Mouse (Mus musculus): ENCODE measurements around the gene Fut1.

The Fut1 gene

DNA sequence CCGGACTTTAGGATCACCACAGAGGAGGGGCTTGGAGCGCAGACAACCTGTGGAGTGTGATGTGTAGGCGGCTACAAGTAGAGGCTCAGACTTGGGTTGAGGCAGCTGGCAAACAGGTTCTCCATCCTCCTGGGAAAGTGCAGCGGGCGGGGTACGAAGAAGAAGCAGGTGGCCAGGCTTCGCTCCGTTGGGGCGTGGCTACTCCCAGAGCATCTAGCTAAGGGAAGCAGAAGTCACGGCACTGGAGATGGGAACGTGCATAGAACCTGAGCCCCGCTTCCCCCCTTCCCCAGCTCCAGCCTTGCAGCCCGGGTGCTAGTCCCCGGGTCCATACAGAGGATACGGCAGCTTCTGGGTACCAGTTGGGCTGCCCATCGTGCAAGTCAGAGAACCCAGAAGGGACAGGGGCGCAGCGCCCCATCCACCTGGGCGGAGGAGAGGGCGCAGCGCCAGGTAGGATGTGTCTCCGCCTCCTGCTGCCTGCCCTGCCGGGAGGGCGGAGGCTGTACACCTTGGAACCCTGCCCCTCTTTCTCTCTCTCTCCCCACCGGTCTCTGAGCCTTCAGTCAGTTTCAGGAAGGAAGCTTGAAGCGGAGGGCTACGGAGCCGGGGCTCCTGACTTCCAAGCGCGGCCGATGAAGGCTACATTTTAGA, at the start of gene Fut1:
Gene Fut1, plus strand, starts transcription at position 248 of the 654 bp plus-strand sequence.
- in situ Hi-C loops (cut with MboI), result no loop called here

- in situ Hi-C loops (cut with MboI), result no loop called here
Measured at GRCm38 (mm10) chr7:45567780-45568516, 49.1 kb upstream of the Fut1 start.

- in situ Hi-C loops (cut with MboI), result no loop called here
Measured at GRCm38 (mm10) chr7:45568601-45569473, 48.3 kb upstream of the Fut1 start.

- in situ Hi-C loops (cut with MboI), result no loop called here
Measured at GRCm38 (mm10) chr7:45570103-45570741, 46.9 kb upstream of the Fut1 start, which contains the start of gene Bcat2. Bcat2 (plus strand) TSS chr7:45570153.

GRCm38 (mm10) chr7:45571966-45572365, 45.1 kb upstream of the Fut1 start:
- in situ Hi-C loops (cut with MboI), result no loop called here

DNA sequence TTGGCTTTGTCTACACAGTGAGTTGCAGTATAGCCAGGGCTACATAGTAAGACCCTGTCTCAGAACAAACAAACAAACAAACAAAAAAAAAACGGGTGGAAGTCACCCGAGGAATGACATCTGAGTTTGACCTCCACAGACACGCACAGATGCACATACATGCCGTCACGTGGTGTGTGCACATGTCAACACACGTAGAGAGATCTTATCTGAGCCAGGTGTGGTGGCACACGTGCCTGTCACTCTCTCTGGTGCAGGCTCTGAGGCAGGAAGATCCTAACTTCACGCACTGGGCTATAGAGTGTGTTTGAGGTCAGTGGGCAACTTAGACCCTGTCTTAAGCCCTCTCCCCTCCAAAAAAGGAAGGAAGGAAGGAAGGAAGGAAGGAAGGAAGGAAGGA, 43.1 kb upstream of the Fut1 start:
- in situ Hi-C loops (cut with MboI), result no loop called here

DNA sequence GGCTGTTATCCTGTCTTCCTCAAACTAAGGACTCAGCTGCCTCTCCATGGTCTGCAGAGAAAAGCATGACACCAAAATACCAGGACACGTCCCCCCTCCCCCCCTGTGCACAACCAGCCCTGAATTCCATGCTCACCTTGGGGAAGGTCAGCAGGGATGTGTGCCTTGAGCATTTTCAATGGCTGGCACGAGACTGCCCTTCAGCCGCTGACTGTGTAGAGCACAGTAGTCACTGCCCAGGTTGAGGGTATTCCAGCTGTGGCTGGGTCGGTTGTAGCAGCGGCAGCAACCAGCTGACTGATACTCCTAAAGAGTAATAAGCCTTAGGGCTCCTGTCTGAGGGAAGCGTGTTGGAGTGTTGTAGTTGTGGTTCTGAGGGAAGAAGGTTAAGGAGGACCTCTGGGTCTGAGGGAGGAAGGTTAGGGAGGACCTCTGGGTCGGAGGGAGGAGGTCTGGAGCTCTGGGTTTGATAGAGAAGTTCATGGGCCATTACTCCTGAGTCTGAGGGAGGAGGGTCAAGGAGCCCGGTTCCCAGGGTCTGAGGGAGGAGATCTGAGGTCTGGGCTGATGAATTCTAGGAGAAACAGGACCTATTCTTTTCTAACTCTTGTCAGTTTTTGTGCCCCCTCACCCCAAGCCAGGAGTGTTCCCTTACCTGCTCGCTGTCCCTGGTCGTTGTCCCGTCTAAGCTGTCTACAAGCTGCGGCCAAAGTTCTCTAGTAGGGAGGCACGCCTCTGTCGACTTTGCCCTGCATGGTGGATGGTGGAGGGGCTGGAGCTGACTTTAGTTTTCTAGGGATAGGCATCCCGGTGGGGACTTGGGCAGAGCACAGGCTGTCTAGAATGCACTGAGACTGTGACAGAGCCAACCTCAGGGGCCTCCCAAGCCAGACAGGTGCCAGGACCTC, 42.4 kb upstream of the Fut1 start:
- in situ Hi-C loops (cut with MboI), result no loop called here

DNA sequence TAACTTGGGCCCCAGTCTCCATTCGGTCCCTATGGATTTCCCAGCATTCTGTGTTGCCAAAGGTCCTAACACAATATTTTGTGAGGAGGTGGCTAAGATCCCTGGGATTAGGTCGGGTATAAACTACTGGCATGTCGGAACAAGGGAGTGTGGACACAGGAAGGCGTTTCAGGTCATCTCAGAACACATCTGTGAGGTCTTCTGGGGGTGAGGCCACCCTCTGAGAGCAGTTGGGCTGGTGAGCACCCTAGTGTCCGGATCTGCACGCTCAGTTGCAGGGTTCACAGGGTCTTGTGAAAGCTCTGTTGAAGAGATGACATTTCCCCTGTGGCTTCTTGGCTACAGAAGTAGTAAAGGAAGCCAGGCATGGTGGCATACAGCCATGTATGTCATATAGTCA, 31.2 kb upstream of the Fut1 start:
- in situ Hi-C loops (cut with MboI), result no loop called here

GRCm38 (mm10) chr7:45587631-45588592, 29.2 kb upstream of the Fut1 start:
- in situ Hi-C loops (cut with MboI), result no loop called here

DNA sequence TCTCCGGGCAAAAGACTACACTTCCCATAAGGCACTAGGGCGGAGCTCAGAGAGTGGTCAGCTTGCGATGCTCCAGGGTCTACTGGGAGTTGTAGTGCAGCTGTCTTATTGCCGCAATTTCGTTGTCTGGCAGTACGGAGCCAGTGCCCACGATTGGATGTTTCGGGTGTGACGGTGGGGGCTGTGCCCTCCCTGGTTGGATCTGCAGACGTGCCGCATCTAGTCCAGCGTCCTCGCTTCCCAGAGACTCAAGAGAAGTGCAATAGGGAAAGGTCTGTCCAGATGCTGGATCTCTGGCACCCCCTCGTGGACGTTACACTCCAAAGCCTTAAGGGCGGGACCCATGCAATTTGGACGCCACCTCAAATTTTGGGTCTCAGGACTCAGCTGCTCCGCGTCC, 27.9 kb upstream of the Fut1 start:
- in situ Hi-C loops (cut with MboI), result no loop called here

DNA sequence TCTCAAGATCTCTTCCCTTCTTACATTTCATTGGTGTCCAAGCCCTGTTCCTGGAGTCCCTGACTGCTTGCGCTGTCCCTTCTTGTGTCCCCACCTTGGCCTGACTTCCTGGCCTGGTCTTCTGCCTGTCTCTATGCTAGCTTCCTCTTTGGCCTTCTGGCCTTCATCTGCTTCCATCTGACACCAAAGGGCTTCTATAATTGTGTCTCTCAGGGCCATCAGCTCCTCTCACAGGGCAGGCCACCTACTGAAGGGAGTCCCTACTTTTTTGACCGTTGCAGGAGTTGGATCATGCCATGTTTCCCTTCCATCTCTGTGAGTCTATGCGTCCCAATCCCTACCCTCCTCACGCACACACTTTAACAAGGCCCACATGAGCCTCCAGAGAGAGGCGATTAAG, 27.2 kb upstream of the Fut1 start:
- in situ Hi-C loops (cut with MboI), result loop anchor here (5.0 kb wide), 1 partner anchor 33 kb away; no protein-coding TSS in a partner anchor

DNA sequence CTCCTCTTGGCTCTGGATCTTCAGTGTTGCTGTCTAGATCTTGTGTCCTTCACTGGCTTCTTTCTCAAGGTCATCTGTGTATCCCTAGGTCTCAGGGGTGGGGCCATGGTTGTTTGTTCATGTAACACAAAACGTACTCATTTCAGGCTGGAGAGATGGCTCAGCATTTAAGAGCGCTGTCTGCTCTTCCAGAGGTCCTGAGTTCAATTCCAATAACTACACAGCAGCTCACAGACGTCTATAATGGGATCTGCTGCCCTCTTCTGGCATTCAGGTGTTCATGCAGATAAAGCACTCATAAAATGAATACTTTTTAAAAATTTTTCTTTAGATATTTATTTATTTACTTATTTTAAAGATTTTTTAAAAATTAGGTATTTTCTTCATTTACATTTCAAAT, 26.2 kb upstream of the Fut1 start:
- in situ Hi-C loops (cut with MboI), result loop anchor here (5.0 kb wide), 1 partner anchor 34 kb away; no protein-coding TSS in a partner anchor

GRCm38 (mm10) chr7:45591880-45592279, 25.2 kb upstream of the Fut1 start:
- in situ Hi-C loops (cut with MboI), result loop anchor here (5.0 kb wide), 1 partner anchor 35 kb away; no protein-coding TSS in a partner anchor

DNA sequence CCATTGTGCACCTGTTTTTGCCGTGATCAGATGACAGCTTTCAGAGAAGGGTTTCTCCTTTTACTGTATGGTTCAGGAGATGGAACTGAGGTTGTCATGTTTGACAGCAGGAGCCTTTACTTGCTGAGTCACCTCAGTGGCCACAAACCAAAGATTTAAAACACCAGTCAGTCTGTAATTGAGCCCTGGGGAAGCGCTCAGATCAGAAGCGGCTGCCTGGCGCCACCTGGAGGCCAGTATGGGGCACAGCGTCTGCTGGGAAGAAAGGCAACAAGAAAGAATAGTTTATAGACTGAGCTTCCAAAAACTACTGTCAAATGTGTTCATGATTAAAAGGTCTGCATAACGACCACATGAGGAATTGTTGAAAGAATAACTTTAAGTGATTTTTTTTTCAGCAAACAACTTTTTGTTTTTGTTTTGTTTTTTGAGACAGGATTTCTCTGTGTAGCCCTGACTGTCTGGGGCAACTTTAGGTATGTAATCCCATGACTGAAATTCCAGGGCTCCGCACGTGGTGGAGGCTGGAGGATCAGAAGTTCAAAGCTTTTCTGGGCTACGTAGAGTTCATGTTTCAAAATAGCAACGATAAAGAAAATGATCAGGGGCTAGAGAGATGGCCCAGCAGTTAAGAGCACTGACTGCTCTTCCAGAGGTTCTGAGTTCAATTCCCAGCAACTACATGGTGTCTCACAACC, 23.8 kb upstream of the Fut1 start:
- in situ Hi-C loops (cut with MboI), result loop anchor here (5.0 kb wide), 1 partner anchor 36 kb away; no protein-coding TSS in a partner anchor

DNA sequence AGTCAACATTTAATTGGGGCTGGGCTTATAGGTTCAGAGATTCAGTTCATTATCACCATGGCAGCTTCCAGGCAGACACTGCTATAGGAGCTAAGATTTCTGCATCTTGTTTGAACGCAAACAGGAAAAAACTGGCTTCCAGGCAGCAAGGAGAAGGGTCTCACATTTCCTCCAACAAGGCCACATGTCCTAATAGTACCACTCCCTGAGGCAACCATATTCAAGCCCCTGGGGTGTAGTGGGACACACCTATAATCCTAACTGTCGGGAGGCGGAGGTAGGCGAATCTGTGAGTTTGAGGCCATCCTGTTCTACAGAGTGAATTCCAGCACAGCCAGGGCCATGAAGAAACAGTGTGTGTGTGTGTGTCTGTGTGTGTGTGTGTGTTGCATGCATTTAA, 21.9 kb upstream of the Fut1 start:
- in situ Hi-C loops (cut with MboI), result no loop called here

GRCm38 (mm10) chr7:45596107-45596506, 21.0 kb upstream of the Fut1 start:
- in situ Hi-C loops (cut with MboI), result no loop called here

DNA sequence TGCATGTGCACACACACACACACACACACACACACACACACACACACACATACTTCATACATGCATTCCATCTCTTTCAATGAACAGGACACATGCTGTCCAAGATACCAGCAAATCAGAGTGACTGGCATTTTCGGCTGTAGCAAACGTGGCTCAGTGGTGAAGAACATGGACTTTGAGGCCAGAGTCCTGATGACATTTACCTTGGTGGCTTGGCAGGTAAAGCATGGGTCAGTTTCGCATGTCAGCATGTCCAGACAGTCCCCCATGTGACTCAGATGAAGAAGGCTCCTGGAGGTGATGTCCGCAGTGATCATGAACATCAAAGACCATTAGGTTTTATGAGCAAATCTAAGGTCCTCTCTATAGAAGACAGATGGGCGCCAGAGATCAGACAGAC, 20.1 kb upstream of the Fut1 start:
- in situ Hi-C loops (cut with MboI), result no loop called here

DNA sequence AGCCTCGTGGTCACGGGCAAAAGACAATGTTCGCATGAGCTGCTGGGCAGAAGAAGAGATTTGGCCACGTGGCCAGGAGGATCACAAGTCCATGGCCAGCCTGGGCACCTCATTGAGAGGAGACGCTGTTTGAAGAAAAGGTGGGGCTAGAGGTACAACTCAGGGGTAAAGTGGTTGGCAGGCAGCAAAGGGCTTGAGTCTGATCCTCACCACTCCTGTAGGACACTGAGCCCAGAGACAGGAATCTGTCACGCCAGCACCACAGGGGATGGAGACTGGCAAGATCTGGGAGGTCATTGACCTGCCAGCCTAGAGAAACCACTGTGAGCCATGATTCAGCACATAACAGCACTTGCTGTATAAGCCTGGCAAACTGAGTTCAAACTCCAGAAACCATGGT, 19.6 kb upstream of the Fut1 start:
- in situ Hi-C loops (cut with MboI), result no loop called here
